Mouse (Mus musculus): ENCODE results near the gene Pgap1. TPM values are rescaled to one million over a fixed set of nuclear protein-coding genes. Genes with fewer than 3 reads are reported as not detected.

The Pgap1 gene
- not detected in 2 replicates for total RNA-seq (2014; fragmentation: Nextera tagmentation)
- total RNA-seq (2017) = 0.39 and 0.67 TPM in 2 replicates

GRCm38 (mm10) chr1:54557301-54558229 is at the start of gene Pgap1:
Gene Pgap1, minus strand, starts transcription at chr1:54557684.
- peak; percentile 92 for ATAC-seq (replicated peaks; ENCODE audit: poor library complexity, severe bottlenecking)

GRCm38 (mm10) chr1:54606936-54607335 is 49.5 kb upstream of the Pgap1 start:
- no peak for ATAC-seq (replicated peaks; ENCODE audit: poor library complexity, severe bottlenecking)

GRCm38 (mm10) chr1:54601692-54602091 is 44.2 kb upstream of the Pgap1 start:
- ATAC-seq (replicated peaks; ENCODE audit: poor library complexity, severe bottlenecking) = no peak

GRCm38 (mm10) chr1:54600275-54600674 is 42.8 kb upstream of the Pgap1 start:
- no peak for ATAC-seq (replicated peaks; ENCODE audit: poor library complexity, severe bottlenecking)

GRCm38 (mm10) chr1:54597594-54598217 is 40.2 kb upstream of the Pgap1 start:
- ATAC-seq (replicated peaks; ENCODE audit: poor library complexity, severe bottlenecking) = no peak

- no peak for ATAC-seq (replicated peaks; ENCODE audit: poor library complexity, severe bottlenecking)
Measured at GRCm38 (mm10) chr1:54596151-54596550, 38.7 kb upstream of the Pgap1 start.

- no peak for ATAC-seq (replicated peaks; ENCODE audit: poor library complexity, severe bottlenecking)
Measured at GRCm38 (mm10) chr1:54587076-54587475, 29.6 kb upstream of the Pgap1 start.

GRCm38 (mm10) chr1:54585971-54586555 is 28.6 kb upstream of the Pgap1 start:
- peak; percentile 70 for ATAC-seq (replicated peaks; ENCODE audit: poor library complexity, severe bottlenecking)

GRCm38 (mm10) chr1:54585278-54585846 is 27.9 kb upstream of the Pgap1 start:
- peak; percentile 96 for ATAC-seq (replicated peaks; ENCODE audit: poor library complexity, severe bottlenecking)

- ATAC-seq (replicated peaks; ENCODE audit: poor library complexity, severe bottlenecking) = peak; percentile 1; the same call in 1 of the 2 replicates
Measured at GRCm38 (mm10) chr1:54584588-54585277, 27.2 kb upstream of the Pgap1 start.

- no peak for ATAC-seq (replicated peaks; ENCODE audit: poor library complexity, severe bottlenecking)
Measured at GRCm38 (mm10) chr1:54578358-54579184, 21.1 kb upstream of the Pgap1 start.

GRCm38 (mm10) chr1:54569102-54569501 is 11.6 kb upstream of the Pgap1 start:
- ATAC-seq (replicated peaks; ENCODE audit: poor library complexity, severe bottlenecking) = peak; percentile 94

- peak; percentile 98 for ATAC-seq (replicated peaks; ENCODE audit: poor library complexity, severe bottlenecking)
Measured at GRCm38 (mm10) chr1:54563923-54564322, 6.4 kb upstream of the Pgap1 start.

GRCm38 (mm10) chr1:54556586-54557221 is 780 bp downstream of the Pgap1 start:
- 0 out of 2 replicates have a peak, but pooled peaks have one; percentile 7 for ATAC-seq (replicated peaks; ENCODE audit: poor library complexity, severe bottlenecking)

GRCm38 (mm10) chr1:54555364-54556140 is 1.9 kb downstream of the Pgap1 start:
- ATAC-seq (replicated peaks; ENCODE audit: poor library complexity, severe bottlenecking) = no peak

GRCm38 (mm10) chr1:54552621-54553020 is 4.9 kb downstream of the Pgap1 start:
- ATAC-seq (replicated peaks; ENCODE audit: poor library complexity, severe bottlenecking) = no peak

- no peak for ATAC-seq (replicated peaks; ENCODE audit: poor library complexity, severe bottlenecking)
Measured at GRCm38 (mm10) chr1:54545200-54545599, 12.3 kb downstream of the Pgap1 start.

GRCm38 (mm10) chr1:54542920-54543319 is 14.6 kb downstream of the Pgap1 start:
- ATAC-seq (replicated peaks; ENCODE audit: poor library complexity, severe bottlenecking) = no peak
